Mouse (Mus musculus): ENCODE measurements around the gene Olfr1198. TPM values are rescaled to one million over a fixed set of nuclear protein-coding genes. Genes with fewer than 3 reads are reported as not detected.

Olfr1198 gene
- total RNA-seq (2021) = not detected
- long read RNA-seq, experiment 1 = 0 reads
- long read RNA-seq, experiment 2 = 0 reads

GRCm38 (mm10) chr2:88751270-88751669 lies at the start of gene Olfr1198:
Gene Olfr1198 (minus strand): TSS chr2:88751370.
- no peak for DNase-seq

GRCm38 (mm10) chr2:88792736-88793135 lies 41.6 kb upstream of the Olfr1198 start, which contains the start of gene Olfr1201:
Gene Olfr1201 (plus strand): TSS chr2:88793036.
- no peak for DNase-seq

DNA sequence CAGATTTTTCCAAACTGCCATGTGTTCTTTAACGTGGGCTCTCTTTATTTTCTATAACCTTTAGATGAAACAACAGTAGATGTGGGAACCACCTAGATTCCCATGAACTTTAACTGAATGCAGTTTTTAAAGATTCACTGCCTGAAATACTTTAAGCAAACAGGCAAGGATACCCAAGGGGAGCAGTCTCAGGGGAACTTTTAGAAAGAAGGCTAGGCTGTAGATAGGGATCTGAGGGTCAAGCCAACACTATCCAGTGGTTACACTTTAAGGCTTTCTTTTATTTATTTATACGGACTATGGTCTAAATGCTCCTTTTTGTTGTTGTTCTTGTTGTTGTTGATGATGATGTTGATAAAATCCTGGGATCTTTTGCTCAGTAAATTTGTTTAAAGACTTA lies 19.2 kb upstream of the Olfr1198 start, which contains the start of gene Olfr1200:
TSS of gene Olfr1200 (minus strand) at position 101 of the 400 bp plus-strand sequence.
- no peak for DNase-seq

GRCm38 (mm10) chr2:88760369-88760768 lies 9.2 kb upstream of the Olfr1198 start, which contains the start of gene Olfr1199:
Gene Olfr1199 (minus strand): TSS chr2:88760469.
- no peak for DNase-seq

DNA sequence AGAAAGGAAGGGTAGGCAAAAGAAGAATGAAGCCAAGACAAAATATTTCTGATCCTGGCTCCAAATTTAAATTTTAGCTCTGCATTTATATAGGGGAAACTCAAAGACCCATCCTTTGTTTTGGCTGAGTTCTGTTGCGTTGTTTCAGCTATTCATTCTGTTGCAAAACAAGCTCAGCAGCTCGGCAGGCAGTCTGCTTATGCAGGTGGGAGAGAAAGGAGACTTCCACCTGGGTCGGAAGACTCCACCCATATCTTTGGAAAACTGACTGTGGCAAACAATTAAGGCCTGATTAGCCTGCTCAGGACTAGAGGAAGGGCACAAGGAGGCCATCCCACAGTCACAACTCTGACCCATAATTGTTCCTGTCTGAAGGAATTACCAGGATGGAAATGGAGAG lies 7.8 kb downstream of the Olfr1198 start:
- DNase-seq = no peak

DNA sequence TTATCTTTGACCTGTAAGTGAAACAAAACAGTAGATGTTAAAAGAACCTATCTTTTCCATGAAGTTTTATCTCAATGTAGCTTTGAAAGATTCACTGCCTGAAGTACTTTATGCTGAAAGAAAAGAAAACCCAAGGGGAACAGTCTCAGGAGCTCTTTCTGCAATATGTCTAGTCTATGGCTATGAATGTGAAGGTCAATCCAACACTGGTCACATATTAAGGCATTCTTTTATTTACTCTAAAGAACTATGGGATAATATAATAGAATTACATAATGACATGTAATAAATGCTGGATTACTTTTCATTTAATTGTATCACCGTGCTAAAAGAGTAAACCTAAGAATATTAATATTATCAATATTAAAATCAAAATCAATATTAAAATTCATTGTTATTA lies 18.9 kb downstream of the Olfr1198 start, which contains the start of gene Olfr1197:
TSS of gene Olfr1197 (minus strand) at position 101 of the 400 bp plus-strand sequence.
- no peak for DNase-seq

DNA sequence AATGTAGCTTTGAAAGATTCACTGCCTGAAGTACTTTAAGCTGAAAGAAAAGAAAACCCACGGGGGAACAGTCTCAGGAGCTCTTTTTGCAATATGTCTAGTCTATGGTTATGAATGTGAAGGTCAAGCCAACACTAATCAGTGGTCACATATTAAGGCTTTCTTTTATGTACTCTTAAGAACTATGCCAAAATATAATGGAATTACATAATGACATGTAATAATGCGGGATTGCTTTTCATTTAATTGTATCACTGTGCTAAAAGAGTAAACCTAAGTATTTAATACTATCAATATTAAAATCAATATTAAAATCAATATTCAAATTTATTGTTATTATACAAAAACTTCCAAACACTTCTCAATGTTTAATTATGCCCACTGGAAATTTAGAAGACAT lies 46.7 kb downstream of the Olfr1198 start, which contains the start of gene Olfr1196:
TSS of gene Olfr1196 (minus strand) at position 101 of the 400 bp plus-strand sequence.
- no peak for DNase-seq

Other genes with a start within 250 kb of the Olfr1198 start
- not detected for gene Olfr1186, start 232.8 kb downstream of the Olfr1198 start, total RNA-seq (2021)
- gene Olfr1188, start 194.4 kb downstream of the Olfr1198 start, total RNA-seq (2021) = not detected
- gene Olfr1189, start 164.9 kb downstream of the Olfr1198 start, total RNA-seq (2021) = not detected
- under 1 TPM in 1 of 2 experiments, not detected in 1; 0.06 TPM for gene Olfr1191-ps1, start 110.8 kb downstream of the Olfr1198 start, total RNA-seq (2021)
- gene Olfr1192-ps1, start 102.9 kb downstream of the Olfr1198 start, total RNA-seq (2021) = not detected
- not detected for gene Olfr1193, start 75.7 kb downstream of the Olfr1198 start, total RNA-seq (2021)
- not detected for gene Olfr1195, start 62.2 kb downstream of the Olfr1198 start, total RNA-seq (2021)
- gene Olfr1196, start 46.8 kb downstream of the Olfr1198 start, total RNA-seq (2021) = not detected
- not detected for gene Olfr1197, start 19.0 kb downstream of the Olfr1198 start, total RNA-seq (2021)
- gene Olfr1199, start 9.1 kb upstream of the Olfr1198 start, total RNA-seq (2021) = not detected
- not detected for gene Olfr1200, start 19.1 kb upstream of the Olfr1198 start, total RNA-seq (2021)
- not detected for gene Olfr1201, start 41.7 kb upstream of the Olfr1198 start, total RNA-seq (2021)
- gene Olfr1202, start 63.1 kb upstream of the Olfr1198 start, total RNA-seq (2021) = not detected
- gene Olfr1205, start 78.4 kb upstream of the Olfr1198 start, total RNA-seq (2021) = not detected
- not detected for gene Olfr1204, start 97.9 kb upstream of the Olfr1198 start, total RNA-seq (2021)
- gene Olfr1206, start 111.9 kb upstream of the Olfr1198 start, total RNA-seq (2021) = not detected
- not detected for gene Olfr1208, start 150.9 kb upstream of the Olfr1198 start, total RNA-seq (2021)
- gene Olfr1209, start 163.8 kb upstream of the Olfr1198 start, total RNA-seq (2021) = not detected
- gene Olfr1211, start 186.7 kb upstream of the Olfr1198 start, total RNA-seq (2021) = not detected
- gene Olfr1212, start 202.6 kb upstream of the Olfr1198 start, total RNA-seq (2021) = not detected
- not detected for gene Gm13762, start 228.9 kb upstream of the Olfr1198 start, total RNA-seq (2021)
- not detected for gene Olfr1214, start 241.3 kb upstream of the Olfr1198 start, total RNA-seq (2021)